Mouse (Mus musculus) left cerebral cortex, adult 8-10 months (tissue): ENCODE results near the gene Tnp2. TPM values are rescaled to one million over a fixed set of nuclear protein-coding genes. Genes with fewer than 3 reads are reported as not detected.
A peak's percentile ranks its signal among the peaks of the same experiment; 100 is the strongest.
"Not testable (repeated sequence)": the region's sequence is repeated elsewhere in the genome, so short reads cannot be mapped to it uniquely, and the experiment has no call there.

Experiments used
- DNase-seq, 2 experiments: peaks; one replicate each; pipeline ENCODE4 v3.0.0; 2022; ENCODE audit warnings: low spot score in 2 of 2
- total RNA-seq, 4 experiments: library from RNA; stranded (reverse); gene quantifications; 2 replicates each; pipeline ENCODE4 v1.2.4; 2022

The Tnp2 gene
- total RNA-seq, result not detected

- no peak for DNase-seq
Measured at GRCm38 (mm10) chr16:10788271-10788670, at the start of gene Tnp2. Tnp2 (minus strand) TSS chr16:10788660.

DNA sequence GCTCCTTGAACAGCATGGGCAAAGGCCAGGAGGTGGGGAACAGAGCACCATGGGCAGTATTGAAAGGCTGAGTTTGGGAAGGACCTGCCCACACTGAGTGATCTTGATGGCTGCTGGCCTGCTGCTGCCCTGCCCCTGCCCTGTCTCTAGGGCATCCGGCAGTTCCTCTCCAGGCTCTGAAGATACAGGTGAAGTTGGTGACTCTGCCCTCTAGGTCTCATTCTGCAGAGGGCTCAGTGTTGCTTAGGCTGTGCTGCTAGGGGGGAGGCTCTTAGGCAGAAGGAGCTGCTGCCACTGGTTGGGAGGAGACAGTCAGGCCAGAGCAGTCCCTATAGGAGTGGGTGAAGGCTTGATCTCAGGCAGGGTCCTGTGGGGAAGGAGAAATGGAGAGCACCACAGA is 49.4 kb upstream of the Tnp2 start:
- no peak for DNase-seq

DNA sequence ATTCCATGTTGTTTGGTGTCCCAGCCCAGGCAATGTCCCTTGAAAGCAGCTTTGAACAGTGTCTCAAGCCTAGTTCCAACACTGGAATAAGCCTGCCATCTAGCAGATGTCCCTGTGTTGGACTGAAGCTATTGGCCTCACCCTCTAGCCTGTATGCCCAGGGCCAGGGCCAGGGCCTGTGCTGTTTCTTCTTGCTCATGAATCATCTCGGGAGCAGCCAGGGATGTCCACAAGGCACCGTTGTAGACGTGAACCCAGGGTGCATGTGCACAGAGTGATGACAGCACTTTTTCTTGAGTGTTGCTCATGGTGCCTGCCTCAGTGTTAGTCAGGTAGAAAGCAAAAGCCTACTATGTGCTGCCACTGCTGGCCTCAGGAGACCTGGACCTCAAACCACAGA is 48.8 kb upstream of the Tnp2 start:
- no peak for DNase-seq

- no peak for DNase-seq
Measured at GRCm38 (mm10) chr16:10836388-10836787, 47.9 kb upstream of the Tnp2 start.

GRCm38 (mm10) chr16:10834911-10835587 is 46.6 kb upstream of the Tnp2 start, which contains the start of gene Rmi2:
Rmi2 (plus strand) TSS chr16:10835059.
- peak; percentile 58 to 66 for DNase-seq

GRCm38 (mm10) chr16:10834542-10834910 is 46.1 kb upstream of the Tnp2 start:
- no peak for DNase-seq

DNA sequence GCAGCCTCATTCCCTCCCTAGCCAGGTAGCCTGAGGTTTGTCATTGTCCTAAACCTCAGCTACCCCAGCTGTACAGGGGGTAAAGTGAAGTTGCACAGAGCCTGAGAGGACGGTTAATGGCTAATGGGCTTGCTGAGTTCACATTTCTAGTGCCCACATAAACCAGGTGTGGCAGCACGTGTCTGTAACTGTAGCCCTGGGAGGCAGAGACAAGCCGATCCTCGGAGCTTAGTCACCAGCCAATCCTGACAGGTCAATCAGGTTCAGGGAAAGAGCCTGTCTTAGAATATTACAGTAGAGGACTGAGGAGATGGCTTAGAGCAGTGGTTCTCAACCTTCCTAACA is 40.0 kb upstream of the Tnp2 start:
- DNase-seq, result no peak

DNA sequence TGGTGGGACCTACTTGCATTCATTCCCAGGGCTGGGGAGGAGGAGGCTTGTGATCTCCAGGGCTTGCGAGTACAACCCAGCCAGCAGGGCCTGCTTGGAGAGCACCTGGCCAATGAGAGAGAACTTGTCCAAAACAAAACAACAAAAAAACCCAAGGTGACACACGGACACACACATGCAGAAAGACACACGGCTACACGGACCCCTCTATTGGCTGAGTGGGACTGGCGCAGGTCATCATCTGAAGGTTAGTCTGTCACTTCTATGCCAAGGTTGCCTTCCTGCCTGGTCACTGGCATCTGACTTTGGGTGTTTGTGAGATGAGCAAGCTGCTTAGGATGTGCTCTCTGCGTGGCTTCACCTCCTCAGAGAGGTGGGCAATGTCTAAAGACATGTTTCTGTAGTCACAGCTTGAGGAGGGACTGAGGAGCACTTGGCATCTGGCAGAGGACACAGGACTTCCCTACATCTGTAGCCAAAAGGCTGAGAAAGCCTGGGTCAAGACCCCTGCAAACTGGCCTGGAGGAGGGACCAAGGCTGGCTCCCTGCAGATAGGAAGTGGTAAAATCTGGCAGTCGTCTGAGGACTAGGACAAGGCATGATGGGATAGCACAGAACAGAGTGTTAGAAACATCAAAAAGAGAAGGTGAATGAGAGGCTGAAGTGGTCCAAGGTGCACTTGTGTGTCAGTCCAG is 39.5 kb upstream of the Tnp2 start:
- DNase-seq, result no peak

DNA sequence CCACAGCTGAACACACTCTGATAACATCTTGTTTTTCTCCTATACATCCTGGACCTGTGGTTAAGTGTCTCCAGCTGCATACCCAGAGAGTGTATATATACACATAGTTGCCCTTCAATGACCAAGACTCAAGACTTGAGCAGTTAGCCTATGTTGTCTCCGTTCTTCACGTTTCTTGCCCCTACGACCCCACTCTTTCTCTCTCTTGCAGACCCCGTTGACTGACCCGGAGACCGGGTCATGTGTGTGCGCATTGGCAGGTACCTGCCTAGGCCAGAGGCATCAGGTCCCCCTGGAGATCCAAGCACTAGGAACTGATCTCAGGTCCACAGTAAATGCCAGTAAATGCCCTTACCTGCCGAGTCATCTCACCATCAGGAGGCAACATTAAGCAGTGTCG is 38.8 kb upstream of the Tnp2 start:
- DNase-seq, result no peak

- DNase-seq, result no peak
Measured at GRCm38 (mm10) chr16:10825840-10826239, 37.4 kb upstream of the Tnp2 start.

GRCm38 (mm10) chr16:10824536-10824935 is 36.1 kb upstream of the Tnp2 start:
- peak in 1 of 2 experiments; percentile 15 for DNase-seq

- no peak for DNase-seq
Measured at GRCm38 (mm10) chr16:10821387-10821786, 32.9 kb upstream of the Tnp2 start.

DNA sequence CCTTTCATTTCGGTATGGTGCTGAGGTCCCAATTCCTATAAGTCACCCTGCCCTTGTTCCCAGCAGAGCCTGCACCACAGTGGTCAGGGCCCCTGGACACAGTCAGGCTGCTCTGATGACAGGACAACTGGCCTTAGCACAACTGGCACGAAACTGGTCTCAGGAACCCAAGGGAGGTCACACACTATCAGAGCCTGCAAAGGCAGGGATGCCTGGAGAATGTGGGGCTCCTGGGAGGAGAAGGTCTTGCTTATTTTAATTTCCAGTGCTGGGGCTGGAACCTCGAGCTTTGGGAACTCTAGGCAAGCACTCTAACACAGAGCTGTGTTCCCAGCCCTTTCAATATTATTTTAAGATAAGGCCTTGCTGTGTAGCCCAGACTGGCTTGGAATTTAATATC is 31.5 kb upstream of the Tnp2 start:
- no peak for DNase-seq

DNA sequence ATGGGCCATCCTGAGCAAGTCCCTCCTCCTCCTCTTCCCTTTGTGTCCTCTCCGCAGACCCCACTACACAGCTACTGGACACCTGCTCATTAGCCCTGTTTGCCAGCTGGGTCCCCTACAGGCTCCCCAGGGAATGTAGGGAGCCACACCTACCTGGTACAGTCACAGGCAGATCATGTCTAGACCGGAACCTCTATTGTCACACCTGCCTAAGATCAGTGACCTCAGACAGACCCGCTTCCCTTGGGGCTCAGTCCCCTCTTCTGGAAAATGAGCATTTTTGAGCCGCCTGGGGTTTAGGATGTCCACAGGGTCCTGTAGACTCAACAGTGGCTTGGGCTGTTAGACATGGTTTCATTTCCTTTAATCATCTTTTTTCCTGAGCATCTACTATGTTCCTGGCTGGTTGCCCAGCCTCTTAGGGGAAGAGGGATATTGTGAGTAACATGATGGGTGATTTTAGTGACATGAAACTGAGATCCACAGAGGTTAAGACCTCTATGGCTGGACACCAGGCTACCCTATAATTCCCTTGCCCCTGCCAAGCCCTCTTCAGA is 30.2 kb upstream of the Tnp2 start:
- no peak for DNase-seq

DNA sequence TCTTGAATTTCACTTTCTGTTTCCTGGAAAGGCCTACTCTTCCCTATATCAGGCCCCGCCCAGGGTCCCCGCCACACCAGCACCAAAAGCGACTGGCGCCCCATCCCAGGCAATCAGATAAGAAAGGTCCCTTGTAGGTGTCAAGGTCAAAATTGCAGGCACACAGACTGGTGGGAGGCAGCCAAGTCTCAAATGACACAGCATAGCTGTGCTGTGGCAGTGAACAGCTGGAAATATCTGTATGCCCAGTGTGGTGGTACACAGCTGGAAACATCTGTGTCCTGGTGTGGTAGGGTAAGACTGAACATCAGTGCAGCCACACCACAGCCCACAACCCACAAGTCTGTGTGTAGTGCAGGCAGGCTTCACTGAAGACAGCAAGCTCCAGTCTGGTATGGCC is 26.4 kb upstream of the Tnp2 start:
- DNase-seq, result no peak

GRCm38 (mm10) chr16:10813726-10814125 is 25.3 kb upstream of the Tnp2 start:
- DNase-seq, result no peak

DNA sequence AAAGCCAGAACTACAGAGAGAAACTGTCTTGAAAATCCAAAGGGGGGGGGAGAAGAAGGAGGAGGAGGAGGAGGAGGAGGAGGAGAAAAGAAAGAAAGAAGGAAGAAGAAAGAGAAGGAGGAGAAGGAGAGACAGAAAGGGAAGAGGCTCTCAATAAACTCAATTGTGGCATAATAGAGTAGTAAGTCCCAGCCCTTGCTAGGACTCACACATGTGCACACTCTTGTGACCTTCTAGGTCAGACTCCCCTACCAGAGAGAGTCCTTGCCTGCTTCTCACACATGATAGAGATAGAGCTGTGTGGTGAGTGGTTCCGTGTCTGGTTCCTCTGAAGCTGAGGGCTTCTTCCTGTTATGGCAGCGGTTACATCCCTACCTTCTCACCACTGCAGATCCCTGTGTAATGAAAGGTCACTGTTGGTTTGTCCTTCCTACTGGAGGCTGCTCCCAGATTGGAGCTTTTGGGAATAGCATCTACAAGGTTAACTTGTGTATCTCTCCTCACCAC is 24.5 kb upstream of the Tnp2 start, which contains the start of gene Gm11172:
TSS of gene Gm11172 (plus strand) at position 51 of the 507 bp plus-strand sequence.
- DNase-seq, result no peak

- DNase-seq, result no peak
Measured at GRCm38 (mm10) chr16:10810376-10810775, 21.9 kb upstream of the Tnp2 start.

DNA sequence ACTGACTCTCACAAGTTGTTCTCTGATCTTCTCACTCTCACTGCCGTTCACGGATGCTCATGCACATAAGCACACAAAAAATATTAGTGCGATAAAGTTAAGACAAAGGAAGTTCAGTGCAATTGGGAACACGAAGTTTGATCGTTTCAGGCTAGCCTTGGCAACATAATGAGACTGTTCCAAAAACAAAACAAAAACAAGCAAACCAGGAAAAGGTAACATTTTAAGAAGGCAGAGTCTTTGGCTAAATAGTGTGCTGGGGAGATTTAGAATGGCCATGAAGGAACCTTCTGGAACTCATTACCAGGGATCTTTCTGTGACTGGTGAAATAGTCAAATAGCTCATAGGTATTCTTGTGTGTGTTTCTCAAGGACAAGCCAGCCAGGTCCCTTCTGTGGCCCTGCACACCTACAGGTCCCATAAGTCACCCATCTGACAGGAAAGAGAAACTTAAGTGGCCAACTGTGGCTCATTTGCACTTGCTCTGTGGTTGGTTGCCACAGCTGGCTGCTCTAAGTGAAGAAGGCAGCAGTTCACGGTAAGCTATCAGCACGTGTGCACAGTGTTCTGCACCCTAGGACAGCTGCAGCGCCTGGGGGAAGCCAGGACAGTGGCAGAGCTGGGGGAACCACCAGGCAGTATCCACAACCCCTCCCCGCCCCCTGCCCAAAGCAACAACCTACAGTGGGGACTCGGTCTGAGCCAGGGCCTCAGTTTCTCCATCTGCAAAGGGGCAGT is 17.5 kb upstream of the Tnp2 start, which contains the start of gene Prm1:
TSS of gene Prm1 (minus strand) at position 51 of the 739 bp plus-strand sequence.
- DNase-seq, result no peak

DNA sequence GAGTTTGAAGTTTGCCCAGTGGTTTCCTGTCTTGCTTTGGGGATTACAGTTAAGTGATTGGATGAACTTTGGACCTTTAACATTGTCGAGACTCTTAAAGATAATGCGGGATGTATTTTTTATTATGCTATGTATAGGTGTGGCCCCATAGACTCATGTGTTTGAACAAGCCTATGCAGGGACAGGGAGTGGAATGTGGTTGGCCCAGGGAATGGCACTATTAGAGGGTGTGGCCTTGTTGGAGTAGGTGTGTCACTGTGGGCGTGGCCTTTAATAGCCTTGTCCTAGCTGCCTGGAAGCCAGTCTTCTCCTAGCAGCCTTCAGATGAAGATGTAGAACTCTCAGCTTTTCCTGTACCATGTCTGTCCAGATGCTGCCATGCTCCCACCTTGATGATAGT is 14.0 kb upstream of the Tnp2 start:
- not testable (repeated sequence) for DNase-seq

DNA sequence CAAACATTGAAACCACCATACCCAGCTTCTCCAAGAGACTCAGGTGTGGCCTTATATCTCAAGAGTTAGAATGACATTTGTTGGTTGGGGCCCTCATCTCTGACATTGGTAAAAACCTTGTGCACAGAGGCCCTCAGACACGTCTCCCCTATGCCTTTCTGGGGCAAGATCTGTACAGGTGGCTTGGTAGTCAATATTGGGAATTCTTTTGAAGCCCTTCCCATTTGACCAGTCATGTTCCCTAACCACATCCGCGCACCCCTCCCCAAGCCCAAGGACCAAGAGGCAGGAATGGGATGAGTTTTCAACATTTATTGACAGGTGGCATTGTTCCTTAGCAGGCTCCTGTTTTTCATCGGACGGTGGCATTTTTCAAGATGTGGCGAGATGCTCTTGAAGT is 7.6 kb upstream of the Tnp2 start, which contains the start of gene Prm2:
TSS of gene Prm2 (minus strand) at position 101 of the 400 bp plus-strand sequence.
- no peak for DNase-seq

DNA sequence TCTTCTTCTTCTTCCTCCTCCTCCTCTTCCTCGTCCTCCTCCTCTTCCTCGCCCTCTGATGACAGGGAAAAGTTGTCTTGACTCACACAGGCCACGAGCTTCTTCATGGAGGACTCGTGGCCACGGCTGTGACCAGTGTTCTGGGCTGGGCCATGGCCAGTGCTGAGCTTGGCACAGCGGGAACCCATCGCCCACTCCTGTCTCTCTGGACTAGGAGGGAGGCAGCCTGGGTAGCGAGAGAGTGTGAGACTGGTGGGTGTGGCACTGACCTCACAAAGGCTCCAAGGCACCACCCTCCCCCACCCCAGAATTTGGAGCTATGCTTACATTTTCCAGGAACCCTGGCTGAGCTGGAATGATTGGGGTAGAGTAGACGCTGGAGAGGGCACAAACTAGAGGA is 2.2 kb upstream of the Tnp2 start, which contains the start of gene Prm3:
TSS of gene Prm3 (minus strand) at position 213 of the 400 bp plus-strand sequence.
- DNase-seq, result no peak
